Mouse (Mus musculus): Measurements from ENCODE around the gene Ackr3. TPM values are rescaled to one million over a fixed set of nuclear protein-coding genes. Genes with fewer than 3 reads are reported as not detected.

Gene Ackr3
- 23.7 and 23.8 TPM in 2 replicates for polyA plus RNA-seq (2015; fragmentation: Nextera tagmentation; extraction: Ambion mirVana)

- peak within 1 kb of the TSS; percentile 87 for H3K27ac ChIP-seq (replicated peaks)
- H3K4me1 ChIP-seq = peaks cover 67% of the 10 kb centered on the region
- H3K9ac ChIP-seq (replicated peaks) = peak within 1 kb of the TSS; percentile 56
- H3K27me3 ChIP-seq = no peaks in the 10 kb centered on the region; the same call in 1 of the 2 replicates
- no peaks in the 10 kb centered on the region for H3K9me3 ChIP-seq
- H3K36me3 ChIP-seq = no peaks in the 10 kb centered on the region
- peak within 1 kb of the TSS; percentile 48 for H3K4me3 ChIP-seq
- 1% methylated on average over 19 of the region's 19 CpGs for WGBS
- ATAC-seq (replicated peaks) = peak; percentile 84
- peak within 1 kb of the TSS; percentile 50 for H3K4me2 ChIP-seq (replicated peaks)
Measured at GRCm38 (mm10) chr1:90203783-90204690, at the start of gene Ackr3. Ackr3 (plus strand) TSS chr1:90203980.

- no peak for ATAC-seq (replicated peaks)
- H3K9me3 ChIP-seq = no peaks in the 10 kb centered on the region
- H3K27me3 ChIP-seq = no peaks in the 10 kb centered on the region
Measured at GRCm38 (mm10) chr1:90156589-90156988, 47.2 kb upstream of the Ackr3 start.

GRCm38 (mm10) chr1:90159927-90160326 lies 43.9 kb upstream of the Ackr3 start:
- no peaks in the 10 kb centered on the region for H3K9me3 ChIP-seq
- no peaks in the 10 kb centered on the region for H3K36me3 ChIP-seq
- 42% methylated on average over 13 of the region's 13 CpGs for WGBS
- no peak overlapping the region for H3K9ac ChIP-seq (replicated peaks)
- no peak overlapping the region for H3K4me2 ChIP-seq (replicated peaks)
- H3K27me3 ChIP-seq = no peaks in the 10 kb centered on the region
- no peak for ATAC-seq (replicated peaks)
- H3K4me1 ChIP-seq = peaks cover 11% of the 10 kb centered on the region; the same call in 1 of the 2 replicates
- H3K4me3 ChIP-seq = no peak overlapping the region
- no peak overlapping the region for H3K27ac ChIP-seq (replicated peaks)

More at GRCm38 (mm10) chr1:90156589-90156988, 47.2 kb upstream of the Ackr3 start:
- no peaks in the 10 kb centered on the region for H3K36me3 ChIP-seq
- H3K4me3 ChIP-seq = no peak overlapping the region
- peaks cover 19% of the 10 kb centered on the region for H3K4me1 ChIP-seq
- no peak overlapping the region for H3K27ac ChIP-seq (replicated peaks)
- WGBS = 80% methylated on average over 7 of the region's 7 CpGs
- H3K4me2 ChIP-seq (replicated peaks) = no peak overlapping the region
- no peak overlapping the region for H3K9ac ChIP-seq (replicated peaks)

- no peak overlapping the region for H3K4me3 ChIP-seq
- H3K9me3 ChIP-seq = no peaks in the 10 kb centered on the region
- ATAC-seq (replicated peaks) = no peak
- H3K4me2 ChIP-seq (replicated peaks) = no peak overlapping the region
- no peaks in the 10 kb centered on the region for H3K36me3 ChIP-seq
- H3K9ac ChIP-seq (replicated peaks) = no peak overlapping the region
- no peak overlapping the region for H3K27ac ChIP-seq (replicated peaks)
- WGBS = 73% methylated on average over 6 of the region's 6 CpGs
- peaks cover 11% of the 10 kb centered on the region; the same call in 1 of the 2 replicates for H3K4me1 ChIP-seq
- H3K27me3 ChIP-seq = no peaks in the 10 kb centered on the region
Measured at GRCm38 (mm10) chr1:90161623-90162022, 42.2 kb upstream of the Ackr3 start.

GRCm38 (mm10) chr1:90162379-90162857 lies 41.4 kb upstream of the Ackr3 start:
- WGBS = 42% methylated on average over 13 of the region's 13 CpGs
- Histone ChIP-seq H3K4me2 (replicated peaks) (no peak overlapping the region), H3K4me3 (no peak overlapping the region), H3K27ac (replicated peaks) (no peak overlapping the region), H3K27me3 (no peaks in the 10 kb centered on the region), H3K36me3 (no peaks in the 10 kb centered on the region), H3K9me3 (no peaks in the 10 kb centered on the region), H3K4me1 (peaks cover 11% of the 10 kb centered on the region; the same call in 1 of the 2 replicates), H3K9ac (replicated peaks) (no peak overlapping the region)
- no peak for ATAC-seq (replicated peaks)

GRCm38 (mm10) chr1:90163161-90163560 lies 40.6 kb upstream of the Ackr3 start:
- 87% methylated on average over 7 of the region's 7 CpGs for WGBS
- H3K9me3 ChIP-seq = no peaks in the 10 kb centered on the region
- no peak for ATAC-seq (replicated peaks)

GRCm38 (mm10) chr1:90164319-90164718 lies 39.5 kb upstream of the Ackr3 start:
- 35% methylated on average over 3 of the region's 3 CpGs for WGBS
- peak; percentile 51; the same call in 1 of the 2 replicates for ATAC-seq (replicated peaks)
- H3K9me3 ChIP-seq = no peaks in the 10 kb centered on the region
- H3K36me3 ChIP-seq = no peaks in the 10 kb centered on the region
- H3K27me3 ChIP-seq = no peaks in the 10 kb centered on the region
- no peak overlapping the region for H3K27ac ChIP-seq (replicated peaks)
- H3K4me3 ChIP-seq = no peak overlapping the region
- no peak overlapping the region for H3K9ac ChIP-seq (replicated peaks)
- peaks cover 11% of the 10 kb centered on the region; the same call in 1 of the 2 replicates for H3K4me1 ChIP-seq
- H3K4me2 ChIP-seq (replicated peaks) = no peak overlapping the region

More at GRCm38 (mm10) chr1:90163161-90163560, 40.6 kb upstream of the Ackr3 start:
- Histone ChIP-seq H3K36me3 (no peaks in the 10 kb centered on the region), H3K27ac (replicated peaks) (no peak overlapping the region), H3K4me3 (no peak overlapping the region), H3K4me2 (replicated peaks) (no peak overlapping the region), H3K4me1 (peaks cover 11% of the 10 kb centered on the region; the same call in 1 of the 2 replicates), H3K9ac (replicated peaks) (no peak overlapping the region), H3K27me3 (no peaks in the 10 kb centered on the region)

GRCm38 (mm10) chr1:90174338-90174737 lies 29.4 kb upstream of the Ackr3 start:
- no peaks in the 10 kb centered on the region for H3K36me3 ChIP-seq
- no peak overlapping the region for H3K4me2 ChIP-seq (replicated peaks)
- no peak overlapping the region for H3K9ac ChIP-seq (replicated peaks)
- no peak overlapping the region for H3K4me3 ChIP-seq
- 32% methylated on average over 8 of the region's 8 CpGs for WGBS
- ATAC-seq (replicated peaks) = peak; percentile 64
- peaks cover 20% of the 10 kb centered on the region for H3K4me1 ChIP-seq
- H3K27me3 ChIP-seq = no peaks in the 10 kb centered on the region
- H3K9me3 ChIP-seq = no peaks in the 10 kb centered on the region
- H3K27ac ChIP-seq (replicated peaks) = peak overlapping the region; percentile 59

- peaks cover 20% of the 10 kb centered on the region for H3K4me1 ChIP-seq
- no peak overlapping the region for H3K4me2 ChIP-seq (replicated peaks)
- no peak overlapping the region for H3K27ac ChIP-seq (replicated peaks)
- no peaks in the 10 kb centered on the region for H3K9me3 ChIP-seq
- no peak overlapping the region for H3K4me3 ChIP-seq
- no peak overlapping the region for H3K9ac ChIP-seq (replicated peaks)
- H3K36me3 ChIP-seq = no peaks in the 10 kb centered on the region
- 0 out of 2 replicates have a peak, but pooled peaks have one; percentile 53 for ATAC-seq (replicated peaks)
- no peaks in the 10 kb centered on the region for H3K27me3 ChIP-seq
- WGBS = 44% methylated on average over 7 of the region's 7 CpGs
Measured at GRCm38 (mm10) chr1:90176223-90176622, 27.6 kb upstream of the Ackr3 start.

GRCm38 (mm10) chr1:90177565-90177964 lies 26.2 kb upstream of the Ackr3 start:
- Histone ChIP-seq H3K27me3 (no peaks in the 10 kb centered on the region), H3K4me1 (peaks cover 20% of the 10 kb centered on the region), H3K4me2 (replicated peaks) (no peak overlapping the region), H3K4me3 (no peak overlapping the region), H3K36me3 (no peaks in the 10 kb centered on the region), H3K9ac (replicated peaks) (no peak overlapping the region), H3K27ac (replicated peaks) (no peak overlapping the region), H3K9me3 (no peaks in the 10 kb centered on the region)
- no peak for ATAC-seq (replicated peaks)

GRCm38 (mm10) chr1:90177978-90178377 lies 25.8 kb upstream of the Ackr3 start:
- H3K36me3 ChIP-seq = no peaks in the 10 kb centered on the region
- H3K9ac ChIP-seq (replicated peaks) = no peak overlapping the region
- no peaks in the 10 kb centered on the region for H3K9me3 ChIP-seq
- peaks cover 20% of the 10 kb centered on the region for H3K4me1 ChIP-seq
- H3K4me2 ChIP-seq (replicated peaks) = no peak overlapping the region
- H3K27me3 ChIP-seq = no peaks in the 10 kb centered on the region
- 68% methylated on average over 5 of the region's 5 CpGs for WGBS
- H3K4me3 ChIP-seq = no peak overlapping the region
- ATAC-seq (replicated peaks) = no peak
- H3K27ac ChIP-seq (replicated peaks) = no peak overlapping the region

- WGBS = 72% methylated on average over 7 of the region's 7 CpGs
Measured at GRCm38 (mm10) chr1:90180479-90180878, 23.3 kb upstream of the Ackr3 start.

More at GRCm38 (mm10) chr1:90180479-90180878, 23.3 kb upstream of the Ackr3 start:
- no peaks in the 10 kb centered on the region for H3K27me3 ChIP-seq
- no peaks in the 10 kb centered on the region for H3K36me3 ChIP-seq
- no peak for ATAC-seq (replicated peaks)
- no peak overlapping the region for H3K4me2 ChIP-seq (replicated peaks)
- no peaks in the 10 kb centered on the region for H3K9me3 ChIP-seq
- H3K27ac ChIP-seq (replicated peaks) = no peak overlapping the region
- H3K4me3 ChIP-seq = no peak overlapping the region
- peaks cover 4% of the 10 kb centered on the region; the same call in 1 of the 2 replicates for H3K4me1 ChIP-seq
- H3K9ac ChIP-seq (replicated peaks) = no peak overlapping the region

All from forebrain, embryonic 15.5 days (tissue).